Mouse (Mus musculus): ENCODE results near the gene Pcx. TPM values are rescaled to one million over a fixed set of nuclear protein-coding genes. Genes with fewer than 3 reads are reported as not detected.
"Not testable (repeated sequence)": the region's sequence is repeated elsewhere in the genome, so short reads cannot be mapped to it uniquely, and the experiment has no call there.

Gene Pcx
- polyA plus RNA-seq, 1 experiment from 2014 or later: 19.6 TPM

DNA sequence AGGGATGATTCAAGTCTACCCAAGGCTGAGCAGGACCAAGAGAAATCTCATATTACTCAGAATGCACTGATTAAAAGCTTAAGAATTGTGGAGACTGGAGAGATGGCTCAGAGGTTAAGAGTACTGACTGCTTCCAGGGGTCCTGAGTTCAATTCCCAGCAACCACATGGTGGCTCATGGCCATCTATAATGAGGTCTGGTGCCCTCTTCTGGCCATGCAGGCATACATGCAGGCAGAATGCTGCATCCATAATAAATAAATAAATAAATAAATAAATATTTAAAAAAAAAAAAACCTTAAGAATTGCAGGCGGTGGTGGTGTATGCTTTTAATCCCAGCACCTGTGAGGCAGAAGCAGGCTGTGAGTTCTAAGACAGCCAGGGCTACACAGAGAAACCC, 63.0 kb downstream of the Pcx start:
- H3K4me3 ChIP-seq (ENCODE audit: low read depth, low read length): no peak overlapping the region
- H3K36me3 ChIP-seq (ENCODE audit: control insufficient read depth, insufficient read depth, low read length): no peaks in the 10 kb centered on the region
- H3K9me3 ChIP-seq (ENCODE audit: control insufficient read depth, low read length): no peaks in the 10 kb centered on the region
- no peaks in the 10 kb centered on the region for H3K4me1 ChIP-seq (ENCODE audit: control insufficient read depth, insufficient read depth, low read length)
- H3K4me2 ChIP-seq (ENCODE audit: low read depth): no peak overlapping the region
- WGBS: 93% methylated on average over 1 of the region's 1 CpGs
- H3K27ac ChIP-seq (ENCODE audit: low read depth, low read length): no peak overlapping the region
- ATAC-seq (ENCODE audit: insufficient read depth, low FRiP score, low TSS enrichment) (no peak), DNase-seq (ENCODE audit: low spot score) (no peak)
- H3K27me3 ChIP-seq (ENCODE audit: control insufficient read depth, insufficient read depth, low read length): no peaks in the 10 kb centered on the region
- H3K9ac ChIP-seq (ENCODE audit: low read length): no peak overlapping the region

DNA sequence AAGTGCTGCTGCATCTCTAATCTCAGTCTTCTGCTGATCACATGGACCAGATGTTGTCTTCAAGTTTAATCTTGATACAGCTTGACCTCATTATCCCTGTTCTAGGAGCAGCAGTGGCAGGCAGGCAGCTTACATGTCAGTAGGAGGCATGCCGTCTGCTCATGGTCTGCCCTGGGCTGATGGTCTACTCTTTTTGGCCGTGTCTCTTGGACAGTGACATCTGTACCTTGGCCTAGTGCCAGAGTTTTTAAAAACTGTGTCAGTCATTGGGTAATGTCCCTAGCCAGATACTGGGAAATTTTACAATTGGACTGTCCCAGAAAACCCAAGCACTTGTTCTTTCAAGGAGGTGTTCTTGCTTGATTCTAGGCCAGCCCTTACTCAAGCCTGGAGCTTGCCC, 68.5 kb downstream of the Pcx start:
- H3K4me2 ChIP-seq (ENCODE audit: low read depth): no peak overlapping the region
- no peaks in the 10 kb centered on the region for H3K9me3 ChIP-seq (ENCODE audit: control insufficient read depth, low read length)
- no peaks in the 10 kb centered on the region for H3K36me3 ChIP-seq (ENCODE audit: control insufficient read depth, insufficient read depth, low read length)
- ATAC-seq (ENCODE audit: insufficient read depth, low FRiP score, low TSS enrichment): no peak
- no peak overlapping the region for H3K4me3 ChIP-seq (ENCODE audit: low read depth, low read length)
- H3K9ac ChIP-seq (ENCODE audit: low read length): no peak overlapping the region
- no peaks in the 10 kb centered on the region for H3K4me1 ChIP-seq (ENCODE audit: control insufficient read depth, insufficient read depth, low read length)
- DNase-seq (ENCODE audit: low spot score): no peak
- H3K27ac ChIP-seq (ENCODE audit: low read depth, low read length): no peak overlapping the region
- WGBS: 75% methylated on average over 2 of the region's 2 CpGs
- H3K27me3 ChIP-seq (ENCODE audit: control insufficient read depth, insufficient read depth, low read length): no peaks in the 10 kb centered on the region

DNA sequence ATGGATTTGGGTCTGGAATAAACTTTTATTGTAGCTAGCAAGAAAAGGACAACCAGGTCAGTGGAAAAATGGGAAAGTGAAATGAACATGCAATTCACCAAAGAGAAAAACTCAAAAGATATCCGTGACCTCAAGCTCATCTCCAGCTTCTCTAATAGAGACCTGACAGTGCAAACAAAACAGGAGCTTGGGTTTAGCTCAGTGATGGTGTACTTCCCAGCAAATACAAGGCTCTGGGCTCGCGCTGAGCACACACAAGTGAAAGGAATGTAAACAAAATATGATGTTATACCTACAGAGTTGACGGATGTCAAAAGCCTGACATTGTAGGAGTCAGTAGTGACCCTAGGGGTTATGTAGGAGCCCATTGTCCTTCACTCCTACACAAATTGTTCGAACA, 69.0 kb downstream of the Pcx start:
- Histone ChIP-seq H3K4me1 (ENCODE audit: control insufficient read depth, insufficient read depth, low read length) (no peaks in the 10 kb centered on the region), H3K27me3 (ENCODE audit: control insufficient read depth, insufficient read depth, low read length) (no peaks in the 10 kb centered on the region), H3K4me3 (ENCODE audit: low read depth, low read length) (no peak overlapping the region), H3K27ac (ENCODE audit: low read depth, low read length) (no peak overlapping the region), H3K9me3 (ENCODE audit: control insufficient read depth, low read length) (no peaks in the 10 kb centered on the region), H3K9ac (ENCODE audit: low read length) (no peak overlapping the region), H3K4me2 (ENCODE audit: low read depth) (no peak overlapping the region), H3K36me3 (ENCODE audit: control insufficient read depth, insufficient read depth, low read length) (no peaks in the 10 kb centered on the region)
- DNase-seq (ENCODE audit: low spot score) (no peak), ATAC-seq (ENCODE audit: insufficient read depth, low FRiP score, low TSS enrichment) (no peak)
- 84% methylated on average over 5 of the region's 5 CpGs for WGBS

DNA sequence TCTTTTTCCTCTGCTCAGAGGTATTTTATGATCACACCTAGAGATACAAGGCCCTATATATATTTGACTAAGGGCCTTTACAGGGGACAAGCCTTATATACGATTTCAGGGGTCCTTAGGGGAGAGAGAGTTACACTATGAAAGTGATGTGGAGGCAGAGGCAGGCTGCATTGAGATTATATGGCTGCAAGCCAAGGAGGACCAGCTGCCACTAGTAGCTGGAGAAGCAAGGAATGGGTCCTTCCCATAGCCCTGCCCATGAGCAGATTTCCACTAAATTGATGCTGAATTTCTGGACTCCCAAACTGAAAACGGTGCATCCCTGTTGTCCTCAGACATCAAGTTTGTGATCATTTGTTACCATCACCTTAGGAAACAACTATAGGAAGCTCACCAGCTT, 73.6 kb downstream of the Pcx start:
- H3K4me1 ChIP-seq (ENCODE audit: control insufficient read depth, insufficient read depth, low read length): no peaks in the 10 kb centered on the region
- 85% methylated on average over 2 of the region's 2 CpGs for WGBS
- ATAC-seq (ENCODE audit: insufficient read depth, low FRiP score, low TSS enrichment): no peak

DNA sequence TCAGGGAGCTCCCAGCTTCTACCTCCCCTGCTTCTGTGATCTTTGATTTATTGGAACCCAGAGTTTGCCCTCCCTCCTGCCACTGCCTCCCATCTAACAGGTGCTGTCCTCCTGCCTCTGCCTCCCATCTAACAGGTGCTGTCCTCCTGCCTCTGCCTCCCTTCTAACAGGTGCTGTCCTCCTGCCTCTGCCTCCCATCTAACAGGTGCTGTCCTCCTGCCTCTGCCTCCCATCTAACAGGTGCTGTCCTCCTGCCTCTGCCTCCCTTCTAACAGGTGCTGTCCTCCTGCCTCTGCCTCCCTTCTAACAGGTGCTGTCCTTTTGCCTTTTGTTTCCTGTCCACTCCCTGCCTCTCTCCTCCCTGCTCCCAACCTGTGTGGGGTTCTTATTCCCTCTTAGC, 76.5 kb downstream of the Pcx start:
- not testable (repeated sequence) for DNase-seq (ENCODE audit: low spot score); H3K27me3 ChIP-seq (ENCODE audit: control insufficient read depth, insufficient read depth, low read length); H3K27ac ChIP-seq (ENCODE audit: low read depth, low read length); H3K9me3 ChIP-seq (ENCODE audit: control insufficient read depth, low read length); ATAC-seq (ENCODE audit: insufficient read depth, low FRiP score, low TSS enrichment); H3K4me1 ChIP-seq (ENCODE audit: control insufficient read depth, insufficient read depth, low read length); H3K4me2 ChIP-seq (ENCODE audit: low read depth); H3K4me3 ChIP-seq (ENCODE audit: low read depth, low read length); H3K36me3 ChIP-seq (ENCODE audit: control insufficient read depth, insufficient read depth, low read length); H3K9ac ChIP-seq (ENCODE audit: low read length)

More for the DNA sequence above, 73.6 kb downstream of the Pcx start:
- Histone ChIP-seq H3K9me3 (ENCODE audit: control insufficient read depth, low read length) (no peaks in the 10 kb centered on the region), H3K4me2 (ENCODE audit: low read depth) (no peak overlapping the region), H3K27ac (ENCODE audit: low read depth, low read length) (no peak overlapping the region), H3K27me3 (ENCODE audit: control insufficient read depth, insufficient read depth, low read length) (no peaks in the 10 kb centered on the region), H3K9ac (ENCODE audit: low read length) (no peak overlapping the region), H3K36me3 (ENCODE audit: control insufficient read depth, insufficient read depth, low read length) (no peaks in the 10 kb centered on the region), H3K4me3 (ENCODE audit: low read depth, low read length) (no peak overlapping the region)
- DNase-seq (ENCODE audit: low spot score): no peak

DNA sequence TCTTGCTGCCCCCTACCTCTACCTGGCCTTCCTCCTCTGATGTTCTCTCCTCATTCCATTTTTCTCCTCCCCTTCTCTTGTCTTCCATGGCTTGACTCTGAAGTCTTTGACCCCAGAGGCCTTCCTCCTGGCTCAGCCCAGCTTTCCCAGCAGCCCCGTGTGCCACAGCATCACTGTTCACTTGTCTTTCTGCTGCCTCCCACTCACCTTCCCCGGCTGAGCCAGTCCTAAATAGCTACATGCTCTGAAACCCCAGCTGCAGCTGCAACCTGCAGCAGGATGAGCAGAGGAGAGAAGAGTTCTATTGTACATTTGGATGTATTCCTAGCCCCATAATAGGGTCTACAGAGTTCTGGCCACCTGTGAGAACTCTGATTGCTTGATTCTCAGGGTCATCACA, 77.2 kb downstream of the Pcx start:
- Histone ChIP-seq H3K4me3 (ENCODE audit: low read depth, low read length) (no peak overlapping the region), H3K27ac (ENCODE audit: low read depth, low read length) (no peak overlapping the region), H3K9me3 (ENCODE audit: control insufficient read depth, low read length) (no peaks in the 10 kb centered on the region), H3K36me3 (ENCODE audit: control insufficient read depth, insufficient read depth, low read length) (no peaks in the 10 kb centered on the region), H3K27me3 (ENCODE audit: control insufficient read depth, insufficient read depth, low read length) (no peaks in the 10 kb centered on the region), H3K9ac (ENCODE audit: low read length) (no peak overlapping the region), H3K4me2 (ENCODE audit: low read depth) (no peak overlapping the region), H3K4me1 (ENCODE audit: control insufficient read depth, insufficient read depth, low read length) (no peaks in the 10 kb centered on the region)
- 67% methylated on average over 2 of the region's 2 CpGs for WGBS
- no peak for ATAC-seq (ENCODE audit: insufficient read depth, low FRiP score, low TSS enrichment)
- no peak for DNase-seq (ENCODE audit: low spot score)

DNA sequence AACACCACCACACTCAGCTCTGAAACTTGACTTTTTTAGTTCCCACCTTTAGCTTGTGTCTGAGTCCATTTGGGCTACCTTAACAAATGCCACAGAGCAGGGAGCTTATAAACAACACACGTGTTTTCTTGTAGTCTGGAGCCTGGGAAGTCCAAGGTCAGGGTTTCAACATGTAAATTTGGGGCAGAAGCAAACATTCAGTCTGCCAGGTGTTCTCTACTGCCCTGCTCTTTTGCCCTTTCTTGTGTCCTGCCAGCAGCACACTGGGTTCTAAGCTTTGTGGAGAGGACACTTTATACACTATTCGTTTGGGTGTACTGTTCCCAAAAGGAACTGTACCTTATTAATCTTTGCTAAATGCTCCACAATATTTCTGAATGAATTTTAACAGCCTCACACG, 78.2 kb downstream of the Pcx start:
- Histone ChIP-seq H3K4me2 (ENCODE audit: low read depth) (no peak overlapping the region), H3K4me1 (ENCODE audit: control insufficient read depth, insufficient read depth, low read length) (no peaks in the 10 kb centered on the region), H3K4me3 (ENCODE audit: low read depth, low read length) (no peak overlapping the region), H3K9me3 (ENCODE audit: control insufficient read depth, low read length) (no peaks in the 10 kb centered on the region), H3K27ac (ENCODE audit: low read depth, low read length) (no peak overlapping the region), H3K36me3 (ENCODE audit: control insufficient read depth, insufficient read depth, low read length) (no peaks in the 10 kb centered on the region), H3K9ac (ENCODE audit: low read length) (no peak overlapping the region), H3K27me3 (ENCODE audit: control insufficient read depth, insufficient read depth, low read length) (no peaks in the 10 kb centered on the region)
- DNase-seq (ENCODE audit: low spot score) (no peak), ATAC-seq (ENCODE audit: insufficient read depth, low FRiP score, low TSS enrichment) (no peak)
- 68% methylated on average over 3 of the region's 3 CpGs for WGBS

DNA sequence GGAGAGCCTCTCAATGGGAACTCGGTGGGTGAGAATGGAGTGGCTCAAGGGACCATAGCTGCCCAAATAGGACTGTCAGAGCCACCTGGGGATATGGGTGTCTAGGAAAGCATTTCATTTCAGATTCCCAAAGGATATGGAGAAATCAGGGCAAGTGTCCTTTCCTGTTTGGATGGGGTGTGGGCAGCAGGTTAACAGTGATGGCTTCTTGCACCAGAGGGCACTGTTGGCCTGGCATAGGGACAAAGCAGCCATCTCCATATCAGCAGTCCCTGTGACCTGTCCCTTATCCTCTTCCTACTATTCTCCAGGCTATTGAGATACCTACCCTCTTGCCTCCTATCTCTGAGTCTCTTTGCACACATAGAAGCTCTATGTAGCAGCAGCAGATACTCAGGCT, 78.8 kb downstream of the Pcx start:
- DNase-seq (ENCODE audit: low spot score) (no peak), ATAC-seq (ENCODE audit: insufficient read depth, low FRiP score, low TSS enrichment) (no peak)
- no peaks in the 10 kb centered on the region for H3K4me1 ChIP-seq (ENCODE audit: control insufficient read depth, insufficient read depth, low read length)
- H3K4me2 ChIP-seq (ENCODE audit: low read depth): no peak overlapping the region
- no peak overlapping the region for H3K9ac ChIP-seq (ENCODE audit: low read length)
- no peaks in the 10 kb centered on the region for H3K9me3 ChIP-seq (ENCODE audit: control insufficient read depth, low read length)
- no peak overlapping the region for H3K27ac ChIP-seq (ENCODE audit: low read depth, low read length)
- WGBS: 79% methylated on average over 1 of the region's 1 CpGs
- H3K4me3 ChIP-seq (ENCODE audit: low read depth, low read length): no peak overlapping the region
- H3K27me3 ChIP-seq (ENCODE audit: control insufficient read depth, insufficient read depth, low read length): no peaks in the 10 kb centered on the region
- no peaks in the 10 kb centered on the region for H3K36me3 ChIP-seq (ENCODE audit: control insufficient read depth, insufficient read depth, low read length)

DNA sequence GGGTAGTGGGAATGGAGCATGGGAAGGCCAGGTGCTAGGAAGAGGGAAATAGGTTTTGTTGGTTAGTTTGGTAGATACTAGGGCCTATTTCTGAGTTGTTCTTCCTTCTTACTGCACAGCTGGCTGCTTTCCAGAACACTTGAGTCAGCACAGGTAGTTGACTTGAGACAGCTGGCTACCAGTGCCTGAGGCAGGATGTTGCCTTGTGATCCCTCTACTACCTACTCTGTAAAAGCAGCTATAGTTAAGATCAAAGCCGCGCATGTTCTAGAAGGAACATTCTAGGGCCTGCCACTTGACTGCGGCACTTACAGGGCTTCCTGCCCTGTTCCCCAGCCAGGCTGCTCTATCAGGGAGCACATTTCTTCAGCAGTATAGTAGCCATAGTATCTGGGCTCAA, 79.8 kb downstream of the Pcx start:
- Histone ChIP-seq H3K9me3 (ENCODE audit: control insufficient read depth, low read length) (no peaks in the 10 kb centered on the region), H3K4me3 (ENCODE audit: low read depth, low read length) (no peak overlapping the region), H3K27ac (ENCODE audit: low read depth, low read length) (no peak overlapping the region), H3K4me2 (ENCODE audit: low read depth) (no peak overlapping the region), H3K9ac (ENCODE audit: low read length) (no peak overlapping the region), H3K36me3 (ENCODE audit: control insufficient read depth, insufficient read depth, low read length) (no peaks in the 10 kb centered on the region), H3K27me3 (ENCODE audit: control insufficient read depth, insufficient read depth, low read length) (no peaks in the 10 kb centered on the region), H3K4me1 (ENCODE audit: control insufficient read depth, insufficient read depth, low read length) (no peaks in the 10 kb centered on the region)
- DNase-seq (ENCODE audit: low spot score) (no peak), ATAC-seq (ENCODE audit: insufficient read depth, low FRiP score, low TSS enrichment) (no peak)
- WGBS: 91% methylated on average over 3 of the region's 3 CpGs
